Mouse (Mus musculus): Measurements from ENCODE around the gene Tssk2. TPM values are rescaled to one million over a fixed set of nuclear protein-coding genes. Genes with fewer than 3 reads are reported as not detected.

The Tssk2 gene
- not detected for total RNA-seq (2021)
- long read RNA-seq, experiment 1 = 0 reads
- long read RNA-seq, experiment 2 = 0 reads

GRCm38 (mm10) chr16:17898462-17898861 lies at the start of gene Tssk2, which contains the start of gene Dgcr2:
Gene Tssk2 (plus strand): TSS chr16:17898637.
Gene Dgcr2 (minus strand): TSS chr16:17898562.
- no peak for DNase-seq

DNA sequence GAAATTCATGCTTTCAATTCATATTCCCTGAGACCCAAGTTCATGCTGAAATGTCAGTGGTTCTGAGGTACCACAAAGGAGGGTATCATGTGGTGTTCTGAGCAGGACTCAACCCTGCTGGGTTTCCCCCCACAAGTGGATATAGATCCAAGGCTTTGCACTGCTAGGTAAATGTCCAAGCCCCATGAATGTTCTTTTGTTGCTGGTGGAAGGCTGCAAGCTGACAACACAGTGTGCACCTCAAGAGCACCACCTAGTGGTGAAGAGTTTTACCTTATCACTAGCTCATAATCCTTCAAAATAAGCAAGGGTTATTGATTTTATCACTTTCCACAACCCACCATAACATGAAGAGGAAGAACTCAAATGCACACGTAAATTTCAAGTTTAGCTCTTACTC lies 49.5 kb upstream of the Tssk2 start:
- DNase-seq = no peak

DNA sequence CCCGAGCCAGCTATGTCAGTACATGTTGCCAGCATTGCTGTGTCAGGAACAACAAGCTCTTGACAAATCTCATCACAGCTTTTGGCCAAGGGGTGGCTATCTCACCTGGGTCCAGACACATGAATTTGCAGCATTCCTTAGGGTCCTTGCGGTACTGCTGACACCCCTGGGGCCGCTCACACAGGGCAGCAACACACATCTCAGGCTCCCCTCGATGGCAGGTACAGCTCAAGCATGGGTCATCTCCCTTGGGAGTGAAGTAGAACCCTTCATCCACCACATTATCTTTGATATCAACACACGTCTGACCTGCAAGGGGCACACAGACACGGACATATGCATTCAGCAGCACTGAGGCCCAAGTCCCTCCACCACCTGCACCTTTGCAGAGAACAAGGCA lies 49.0 kb upstream of the Tssk2 start:
- no peak for DNase-seq

DNA sequence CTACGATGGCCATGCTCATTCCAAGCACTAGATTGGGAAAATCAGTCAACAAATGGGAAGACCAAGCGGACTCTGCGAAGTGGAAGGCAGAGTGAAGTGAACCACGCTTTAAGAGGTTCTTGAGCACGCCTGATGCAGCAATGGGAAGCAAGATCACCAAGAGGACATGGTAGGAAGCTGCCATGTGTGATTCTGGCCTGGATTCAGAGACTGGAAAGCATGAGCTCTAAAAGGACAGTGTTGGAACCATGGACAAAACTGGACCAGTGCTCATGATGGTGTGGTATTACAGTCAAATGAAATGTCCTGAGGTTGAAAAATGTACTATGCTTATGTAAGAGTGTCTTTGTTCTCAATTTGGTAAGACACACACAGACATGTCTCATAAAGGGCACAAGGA lies 47.1 kb upstream of the Tssk2 start:
- no peak for DNase-seq

- no peak for DNase-seq
These were observed 46.6 kb upstream of the Tssk2 start for GRCm38 (mm10) chr16:17851860-17852259.

DNA sequence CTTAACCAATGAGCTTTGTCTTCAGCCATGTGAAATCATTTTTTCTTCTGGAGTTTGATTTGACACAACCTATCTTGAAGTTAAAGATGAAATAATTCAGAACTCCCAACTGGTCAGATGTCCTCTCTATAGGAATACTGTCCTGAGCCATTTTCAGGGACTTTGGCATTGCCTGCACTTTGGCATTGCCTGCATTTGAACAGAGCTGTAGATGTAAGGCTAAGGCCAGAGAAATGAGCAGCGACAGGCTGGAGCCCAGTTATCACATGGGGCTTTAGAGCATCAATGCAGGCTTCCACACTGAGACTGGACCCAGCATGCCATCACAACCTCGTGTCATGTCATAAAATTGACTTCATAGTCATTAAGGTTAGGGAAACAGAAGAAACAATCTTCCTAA lies 45.2 kb upstream of the Tssk2 start:
- no peak for DNase-seq

- no peak for DNase-seq
These were observed 41.3 kb upstream of the Tssk2 start for GRCm38 (mm10) chr16:17857157-17857556.

GRCm38 (mm10) chr16:17858592-17858991 lies 39.8 kb upstream of the Tssk2 start:
- DNase-seq = no peak

DNA sequence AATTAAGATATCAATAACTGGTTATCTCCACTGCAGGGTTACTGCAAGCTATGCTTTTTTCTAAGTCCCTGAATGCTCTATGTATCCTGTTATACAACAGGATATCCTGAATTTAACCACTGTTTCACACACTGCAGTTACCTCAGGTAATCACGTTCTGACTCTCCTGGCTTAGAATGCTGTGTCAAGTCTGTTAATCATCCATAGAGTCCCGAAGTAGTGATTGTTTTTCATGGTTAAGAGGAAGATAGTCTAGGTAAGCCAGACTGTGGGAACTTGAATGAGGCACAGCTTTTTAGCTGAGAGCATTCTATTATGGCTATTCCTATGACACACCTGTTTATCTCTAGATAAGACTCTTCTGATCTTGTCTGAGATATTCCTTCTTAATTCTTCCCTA lies 33.1 kb upstream of the Tssk2 start:
- DNase-seq = no peak

GRCm38 (mm10) chr16:17865770-17866169 lies 32.7 kb upstream of the Tssk2 start:
- DNase-seq = no peak

DNA sequence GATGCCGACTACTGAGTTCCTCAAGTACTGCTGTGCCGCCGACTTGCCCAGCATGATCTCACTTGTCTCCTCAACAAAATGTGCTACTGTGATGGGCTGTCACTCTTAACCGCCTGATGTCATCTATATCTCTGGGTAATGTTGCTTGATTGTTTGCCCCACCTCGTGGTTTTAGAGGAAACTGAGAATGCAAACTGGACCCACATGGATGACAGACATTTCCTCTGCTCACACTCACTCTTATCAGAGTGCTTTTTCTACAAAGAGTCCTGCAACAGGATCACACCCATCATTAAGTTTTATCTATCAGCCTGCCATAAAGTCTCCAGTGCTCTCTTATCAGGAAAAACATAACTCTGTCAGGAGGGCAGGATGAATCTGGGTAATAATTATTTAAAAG lies 27.2 kb upstream of the Tssk2 start:
- no peak for DNase-seq

GRCm38 (mm10) chr16:17872995-17873394 lies 25.4 kb upstream of the Tssk2 start:
- no peak for DNase-seq

- no peak for DNase-seq
These were observed 23.3 kb upstream of the Tssk2 start for GRCm38 (mm10) chr16:17875174-17875573.

- no peak for DNase-seq
These were observed 22.3 kb upstream of the Tssk2 start for GRCm38 (mm10) chr16:17876096-17876495.

DNA sequence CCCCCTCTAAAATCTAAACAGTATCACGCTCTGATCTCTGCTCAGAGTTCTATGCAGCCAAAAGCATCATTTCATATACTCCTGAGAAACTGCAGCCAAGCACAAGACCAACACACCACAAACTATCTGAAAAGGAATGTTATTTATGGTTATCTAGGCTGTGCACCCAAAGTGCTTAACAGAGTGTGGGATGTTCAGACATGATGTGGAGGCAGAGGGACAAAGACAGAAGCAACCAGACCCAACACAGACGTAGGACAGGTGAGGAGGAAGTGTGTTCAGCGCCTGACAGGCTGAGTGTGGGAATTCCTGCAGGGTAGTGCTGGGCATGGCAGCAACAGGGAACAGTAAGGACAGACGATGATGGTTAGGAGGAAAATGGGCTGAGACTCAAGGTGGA lies 18.9 kb upstream of the Tssk2 start:
- no peak for DNase-seq

GRCm38 (mm10) chr16:17882196-17882595 lies 16.2 kb upstream of the Tssk2 start:
- DNase-seq = no peak

- DNase-seq = no peak
These were observed 14.3 kb upstream of the Tssk2 start for GRCm38 (mm10) chr16:17884116-17884515.

DNA sequence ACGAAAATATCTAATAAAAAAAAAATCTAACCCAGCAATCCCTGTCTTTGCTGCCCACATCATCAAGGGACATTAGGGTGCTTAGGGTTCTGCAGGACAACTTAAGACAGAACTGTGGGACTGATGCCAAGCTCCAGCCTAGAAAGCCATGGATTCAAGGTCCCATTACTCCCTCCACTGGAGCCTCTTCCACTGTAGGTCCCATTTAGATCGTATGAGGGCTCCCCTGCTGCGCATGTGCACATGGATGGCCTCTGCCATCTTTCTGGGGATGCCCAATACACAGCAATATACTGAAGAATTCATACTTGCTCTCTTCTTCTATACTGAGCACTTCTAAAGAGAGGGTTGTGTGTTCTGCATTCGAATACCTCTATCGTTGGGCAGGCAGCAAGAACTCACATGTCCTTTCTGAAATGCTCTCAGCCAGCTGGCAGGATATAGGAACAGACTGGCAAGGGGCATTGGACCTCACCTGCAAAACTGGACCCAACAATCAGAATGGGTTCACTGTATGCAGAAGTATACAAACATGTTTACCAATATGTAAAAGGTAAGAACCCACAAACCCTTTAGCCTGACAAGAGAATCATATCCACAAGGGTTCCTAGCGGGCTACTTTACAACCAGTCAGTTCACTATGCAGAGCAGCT lies 8.6 kb upstream of the Tssk2 start:
- DNase-seq = no peak

GRCm38 (mm10) chr16:17890342-17890727 lies 8.1 kb upstream of the Tssk2 start:
- no peak for DNase-seq

GRCm38 (mm10) chr16:17890917-17891566 lies 7.4 kb upstream of the Tssk2 start:
- DNase-seq = peak; percentile 84

- peak; percentile 99 for DNase-seq
These were observed 6.9 kb upstream of the Tssk2 start, which contains the start of gene Gm20518 for GRCm38 (mm10) chr16:17891567-17891959. Gene Gm20518 (minus strand): TSS chr16:17891671.

DNA sequence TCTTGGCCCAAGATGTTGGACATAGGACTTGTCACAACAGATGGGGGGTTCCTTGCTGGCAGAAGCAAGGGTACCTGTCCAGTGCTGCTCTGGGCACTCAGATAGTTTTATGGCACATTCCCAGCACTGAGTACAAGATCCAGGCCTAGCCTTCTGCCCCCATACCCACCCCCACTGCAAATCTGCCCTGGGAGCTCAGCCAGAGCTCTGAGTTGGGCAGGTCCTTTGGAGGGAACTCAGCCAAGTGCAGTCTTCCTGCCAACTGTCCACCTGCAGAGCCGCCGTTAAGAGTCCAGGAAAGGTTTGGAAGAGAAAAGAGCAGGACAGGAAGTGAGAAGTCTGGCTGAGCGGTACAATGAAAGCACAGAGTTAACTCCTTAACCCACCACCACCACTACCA lies 5.8 kb upstream of the Tssk2 start:
- DNase-seq = no peak

- no peak for DNase-seq
These were observed 4.5 kb upstream of the Tssk2 start, which contains the start of gene Tssk1 for GRCm38 (mm10) chr16:17893923-17894322. Gene Tssk1 (plus strand): TSS chr16:17894223.

DNA sequence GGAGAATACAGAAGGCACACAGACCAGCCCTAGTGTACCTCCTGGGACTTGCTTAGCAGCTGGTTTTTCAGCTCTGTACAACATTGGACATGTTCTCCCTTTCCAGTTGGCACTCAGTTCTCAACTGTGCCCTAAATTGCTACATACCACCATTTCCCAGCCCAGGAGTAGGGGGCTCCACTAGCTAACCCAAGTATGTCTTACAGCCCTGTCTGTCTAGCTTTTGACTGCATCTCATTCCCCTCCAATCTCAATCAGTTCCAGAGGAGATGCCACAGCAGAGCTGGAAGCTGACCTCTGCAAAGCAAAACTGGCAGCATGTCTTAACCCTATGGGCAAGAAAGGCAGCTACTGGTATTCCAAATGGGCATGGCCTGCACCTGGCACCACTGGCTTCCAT lies 2.3 kb upstream of the Tssk2 start:
- DNase-seq = no peak

All from gastrocnemius, postnatal 10 days (tissue).